Mouse (Mus musculus) c-Kit-positive CD71-positive TER-119-negative erythroid progenitor cells, embryonic 14.5 days (primary cell): Measurements from ENCODE around the gene Prg3.

ENCODE experiments used
- DNase-seq: peaks from one replicate; pipeline ENCODE4 v3.0.0-alpha.2; 2013; ENCODE audit warnings: low read depth

Gene Prg3

DNA sequence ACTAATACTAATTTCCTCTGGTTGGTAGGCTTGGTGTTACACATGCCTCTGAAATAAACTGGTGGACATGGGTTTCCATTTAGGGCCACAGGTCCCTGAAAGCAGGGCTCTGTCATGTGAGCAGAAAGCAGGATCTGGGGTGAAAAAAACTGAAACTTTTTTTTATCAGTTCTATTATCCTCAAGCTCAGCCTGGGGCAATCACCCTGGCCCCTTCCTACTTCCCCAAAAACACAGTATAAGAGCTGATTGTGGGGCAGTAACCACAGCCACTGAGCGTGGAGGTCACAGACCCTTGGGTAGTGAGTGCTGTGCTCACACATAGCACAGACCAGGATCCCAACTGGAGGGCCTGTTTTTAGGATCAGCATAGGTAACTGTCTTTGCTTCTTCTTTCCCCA is at the start of gene Prg3:
Gene Prg3 (plus strand): TSS at position 286 of the 400 bp plus-strand sequence.
- no peak for DNase-seq

DNA sequence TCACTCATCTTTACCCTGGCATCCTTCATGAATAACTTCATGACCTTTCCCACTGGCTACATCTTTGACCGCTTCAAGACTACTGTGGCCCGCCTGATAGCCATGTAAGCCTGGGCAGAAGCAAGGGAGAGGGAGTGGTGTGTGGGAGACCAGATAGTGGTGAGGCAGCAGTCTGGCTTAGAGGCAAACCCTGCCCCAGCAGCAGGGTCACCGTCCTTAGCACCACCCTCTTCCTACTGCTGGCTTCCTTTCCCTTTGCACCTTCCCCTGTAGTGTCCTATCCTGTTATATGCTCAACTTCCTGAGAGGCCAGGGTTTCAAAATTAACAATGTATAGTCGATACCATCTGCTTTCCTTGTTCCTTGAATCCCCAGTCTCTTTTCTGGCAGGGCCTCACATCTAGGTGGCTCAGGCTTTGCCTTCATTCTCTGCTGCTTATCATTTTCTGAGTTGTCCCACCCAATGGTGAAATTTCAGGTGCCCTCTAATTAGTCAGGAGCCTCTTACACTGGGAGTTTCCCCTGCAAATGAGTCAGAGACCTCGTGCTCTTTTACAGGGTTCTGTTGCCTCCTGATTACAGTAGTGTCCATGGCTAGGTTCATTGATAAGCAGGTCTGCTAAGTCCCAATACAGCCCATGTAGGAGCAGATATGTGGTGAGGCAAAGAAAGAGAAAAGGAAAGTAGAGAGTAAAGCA is 49.6 kb upstream of the Prg3 start:
- peak; percentile 95 for DNase-seq

DNA sequence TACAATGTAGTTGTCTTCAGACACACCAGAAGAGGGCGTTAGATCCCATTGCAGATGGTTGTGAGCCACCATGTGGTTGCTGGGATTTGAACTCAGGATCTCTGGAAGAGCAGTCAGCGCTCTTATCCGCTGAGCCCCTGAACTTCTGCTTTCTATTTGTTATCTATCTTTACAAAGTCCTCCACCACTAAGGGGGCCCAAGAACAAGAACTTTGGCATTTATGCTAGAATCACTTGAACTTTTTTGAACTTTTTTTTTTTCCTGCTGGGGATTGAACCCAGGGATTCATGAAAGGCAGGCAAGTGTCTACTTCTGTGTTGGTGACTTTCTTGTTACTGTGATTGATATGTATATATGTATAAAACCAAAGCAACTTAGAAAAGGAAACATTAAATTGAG is 48.7 kb upstream of the Prg3 start:
- DNase-seq = no peak

DNA sequence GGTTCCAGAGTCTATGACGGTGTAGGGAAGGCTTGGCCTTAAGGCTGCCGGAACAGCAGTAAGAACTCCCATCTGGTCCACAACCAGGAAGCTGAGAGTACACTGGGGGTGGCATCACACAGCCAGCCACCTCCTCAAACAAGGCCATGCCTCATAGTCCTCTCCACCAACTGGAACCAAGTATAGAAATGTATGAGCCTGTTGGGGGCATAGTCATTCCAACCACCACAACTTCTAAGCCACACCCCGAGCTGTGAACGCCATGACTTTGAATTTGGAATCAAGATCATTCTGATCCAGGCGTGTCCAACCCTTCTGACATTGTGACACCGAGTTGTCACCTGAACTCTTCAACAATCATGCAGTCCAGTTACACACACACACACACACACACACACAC is 48.3 kb upstream of the Prg3 start:
- DNase-seq = peak; percentile 29

DNA sequence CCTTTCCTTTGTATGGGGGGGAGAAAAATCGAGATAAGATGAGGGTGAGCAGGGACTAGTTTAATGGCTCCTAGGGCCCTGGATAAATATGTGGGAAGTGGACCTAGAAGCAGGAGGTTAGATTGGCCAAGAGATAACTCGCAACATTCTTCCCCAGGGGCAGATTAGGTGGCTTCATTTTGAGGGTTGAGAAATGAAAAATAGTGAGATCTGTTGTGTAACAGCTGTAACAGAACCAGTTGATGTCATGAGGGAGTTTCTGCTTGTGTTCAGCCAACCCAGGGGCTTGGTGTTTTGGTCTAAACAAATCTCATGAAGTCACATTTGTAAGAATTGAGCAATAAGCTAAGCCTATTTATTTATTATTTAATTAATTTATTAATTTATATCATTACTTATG is 46.7 kb upstream of the Prg3 start:
- no peak for DNase-seq

DNA sequence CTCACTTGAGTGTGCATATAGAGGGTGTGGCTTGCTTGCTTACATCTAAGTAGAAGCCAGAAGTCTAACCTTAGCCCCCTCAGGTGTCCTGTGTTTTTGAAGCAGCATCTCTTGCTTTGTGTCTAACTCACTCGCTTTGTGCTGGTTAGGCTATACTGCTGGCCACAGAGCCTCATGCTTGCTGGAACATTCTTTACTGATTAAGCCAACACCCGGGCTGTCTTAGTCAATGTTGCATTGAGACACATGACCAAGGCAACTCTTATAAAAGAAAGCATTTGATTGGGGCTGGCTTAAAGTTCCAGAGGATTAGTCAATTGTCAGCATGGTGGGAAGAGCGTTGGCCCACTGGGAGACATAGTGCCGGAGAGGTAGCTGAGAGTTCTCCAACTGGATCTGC is 46.2 kb upstream of the Prg3 start:
- no peak for DNase-seq

GRCm38 (mm10) chr2:84947154-84947771 is 40.8 kb upstream of the Prg3 start:
- no peak for DNase-seq

DNA sequence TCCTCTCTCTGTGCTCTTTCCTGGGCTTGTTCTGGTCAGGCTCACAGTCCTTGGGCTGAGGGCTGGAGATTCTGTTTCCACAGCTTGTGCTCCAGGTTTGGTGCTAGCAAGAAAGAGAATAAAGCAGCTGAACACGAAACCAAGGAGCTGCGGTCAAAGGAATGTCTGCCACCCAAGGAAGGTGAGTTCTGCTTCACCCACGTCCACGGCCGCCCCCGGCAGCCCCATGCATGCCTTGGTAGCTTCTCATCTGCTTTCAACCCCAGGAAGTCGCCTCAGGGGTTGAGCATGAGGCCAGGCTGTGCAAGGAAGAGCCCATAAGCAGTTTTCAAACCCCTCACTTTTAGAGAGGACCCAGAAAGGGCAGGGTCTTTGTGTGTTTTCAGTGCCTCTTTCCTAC is 39.8 kb upstream of the Prg3 start:
- no peak for DNase-seq

GRCm38 (mm10) chr2:84948721-84949120 is 39.3 kb upstream of the Prg3 start:
- DNase-seq = no peak

DNA sequence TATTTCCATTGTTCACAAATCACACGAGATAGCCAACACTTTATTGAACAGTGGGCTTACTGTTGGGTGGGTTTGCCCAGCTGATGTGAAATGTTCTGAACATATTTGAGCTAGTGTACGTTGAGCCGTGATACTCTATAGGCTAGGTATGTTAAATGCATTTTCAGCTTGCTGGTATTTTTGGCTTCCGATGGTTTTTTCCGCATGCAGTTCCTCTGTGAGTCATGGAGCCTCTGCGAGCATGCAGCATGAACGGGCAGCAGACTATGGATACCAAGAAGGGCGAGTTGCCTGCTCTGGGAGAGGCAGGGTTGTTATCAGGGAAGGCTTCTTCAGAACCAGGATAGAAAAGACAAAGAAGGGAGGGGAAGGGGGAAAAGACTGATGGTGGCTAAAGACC is 37.0 kb upstream of the Prg3 start:
- no peak for DNase-seq

DNA sequence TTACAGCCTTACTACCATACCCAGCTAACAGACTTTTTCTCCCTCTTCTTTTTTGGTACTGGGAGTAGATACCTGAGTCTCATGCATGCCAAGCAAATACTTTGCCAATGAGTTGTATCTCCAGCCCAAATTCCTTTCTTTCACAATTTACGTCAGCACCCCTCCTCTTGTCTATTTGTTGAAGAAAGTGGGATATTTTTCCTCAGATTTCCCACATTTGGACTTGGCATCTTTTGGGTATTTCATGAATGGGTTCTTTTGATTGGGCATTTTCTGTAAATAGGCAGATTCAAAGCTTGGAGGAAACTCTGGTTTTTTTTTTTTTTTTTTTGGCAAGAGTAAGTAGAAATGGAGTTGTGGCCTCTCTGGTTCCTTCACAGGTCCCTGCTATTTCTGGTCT is 35.8 kb upstream of the Prg3 start:
- no peak for DNase-seq

DNA sequence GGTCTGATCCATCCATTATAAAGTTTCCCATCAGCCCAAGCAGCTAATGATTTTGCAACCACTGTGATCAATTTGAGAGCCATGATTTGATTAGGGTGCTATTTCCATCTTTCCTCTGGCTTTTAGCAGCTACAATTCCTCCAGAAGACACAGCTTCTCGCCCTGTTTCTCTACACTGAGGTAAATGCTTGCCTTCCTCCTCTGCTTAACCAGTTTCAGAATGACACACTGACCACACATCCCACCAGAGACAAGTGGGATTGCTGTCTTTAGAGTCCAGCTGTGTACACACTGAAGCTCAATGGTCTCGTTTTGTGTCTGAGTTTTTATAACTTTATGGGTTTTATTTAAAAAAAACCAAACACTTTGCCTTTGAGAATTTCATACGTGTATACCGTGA is 35.3 kb upstream of the Prg3 start:
- no peak for DNase-seq

DNA sequence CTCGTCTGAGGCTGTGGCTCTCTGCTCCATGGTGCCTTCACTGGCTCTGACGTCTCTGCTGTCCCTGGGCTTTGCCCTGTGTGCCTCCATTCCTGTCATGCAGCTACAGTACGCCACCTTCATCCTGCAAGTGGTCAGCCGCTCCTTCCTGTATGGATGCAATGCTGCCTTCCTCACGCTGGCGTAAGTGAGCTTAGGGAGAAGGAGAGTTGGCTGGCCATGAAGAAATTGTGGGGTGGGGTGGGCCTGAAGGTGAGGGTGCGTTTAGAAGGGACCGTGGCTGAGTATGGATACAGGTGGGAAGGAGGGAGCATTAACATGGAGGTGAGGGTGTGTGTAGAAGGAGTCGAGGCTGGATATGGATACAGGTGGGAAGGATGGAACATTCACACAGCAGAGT is 32.6 kb upstream of the Prg3 start:
- no peak for DNase-seq

- no peak for DNase-seq
These were observed 31.7 kb upstream of the Prg3 start for GRCm38 (mm10) chr2:84956274-84956673.

GRCm38 (mm10) chr2:84958588-84959264 is 29.3 kb upstream of the Prg3 start:
- DNase-seq = no peak

DNA sequence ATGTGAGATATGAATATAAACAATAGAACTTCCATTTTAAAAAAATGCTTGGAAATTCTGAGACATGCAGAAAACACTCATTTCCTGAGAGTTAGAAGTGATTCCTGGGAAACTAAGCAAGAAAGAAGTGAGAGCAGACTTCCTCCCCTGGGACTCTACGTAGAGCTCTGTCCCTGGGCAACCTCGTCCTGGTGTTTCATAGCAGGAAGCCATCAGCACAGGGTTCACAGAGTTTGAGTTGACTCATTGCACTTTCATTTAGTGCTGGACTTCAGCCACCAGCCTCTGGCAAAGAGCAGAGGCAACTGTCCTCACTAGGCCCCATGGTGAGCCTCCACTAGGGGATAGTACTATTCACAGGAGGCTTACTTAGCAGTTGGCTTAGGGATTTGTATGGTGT is 26.7 kb upstream of the Prg3 start:
- DNase-seq = no peak

- no peak for DNase-seq
These were observed 26.1 kb upstream of the Prg3 start for GRCm38 (mm10) chr2:84961901-84962300.

GRCm38 (mm10) chr2:84962906-84963507 is 25.0 kb upstream of the Prg3 start:
- no peak for DNase-seq

- DNase-seq = no peak
These were observed 23.8 kb upstream of the Prg3 start for GRCm38 (mm10) chr2:84964111-84964801.

GRCm38 (mm10) chr2:84967318-84967991 is 20.6 kb upstream of the Prg3 start:
- DNase-seq = no peak

DNA sequence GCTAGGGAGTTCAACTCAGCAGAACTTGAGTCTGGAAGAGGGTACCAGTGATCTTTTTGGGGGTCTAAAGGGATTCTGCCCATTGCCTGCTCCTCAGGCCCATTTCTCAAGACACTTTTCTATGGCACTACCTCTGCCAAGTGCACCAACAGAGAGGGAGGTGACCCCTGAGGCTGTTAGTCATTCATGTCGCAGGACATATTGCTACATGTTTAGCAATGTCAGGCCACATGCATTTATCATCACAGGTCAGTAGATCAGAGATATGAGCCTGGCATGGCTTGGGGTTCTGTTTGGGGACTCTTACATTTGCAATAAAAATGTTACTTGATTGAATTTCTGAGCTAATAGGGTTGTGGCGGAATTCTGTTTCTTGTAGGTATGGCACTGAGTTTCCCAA is 12.4 kb upstream of the Prg3 start:
- DNase-seq = no peak

- DNase-seq = no peak
These were observed 7.8 kb upstream of the Prg3 start, which contains the start of gene Prg2 for GRCm38 (mm10) chr2:84980188-84980587. Gene Prg2 (plus strand): TSS chr2:84980461.
